17 mouse cellular contexts compared by ENCODE assay signal in genomic region chr5:108667370-108667769, GRCm38 (mm10). TPM values are rescaled to one million over a fixed set of nuclear protein-coding genes. Genes with fewer than 3 reads are reported as not detected.
"Had no signal": no experiment of that assay in that cellular context is flagged by ENCODE, and none has a peak within 500 bp of the region (broad histone marks: within the 10 kb centered on the region; RNA-seq: fewer than 3 reads in every experiment).

No protein-coding gene starts in this region.

- H3K27me3 ChIP-seq: neural tube, embryonic 15.5 days; stomach, embryonic 15.5 days had no signal

- H3K9ac ChIP-seq: neural tube, embryonic 15.5 days; stomach, embryonic 15.5 days had no signal

- H3K27ac ChIP-seq: neural tube, embryonic 15.5 days; stomach, embryonic 15.5 days; stomach, postnatal 0 days had no signal

- H3K9me3 ChIP-seq: neural tube, embryonic 15.5 days; stomach, embryonic 15.5 days had no signal

- H3K4me2 ChIP-seq: stomach, embryonic 15.5 days had no signal

- DNase-seq: retina, postnatal 1 day; right cerebral cortex, adult 18-20 months; right cerebral cortex, postnatal 14 days; right cerebral cortex, postnatal 25 days; right cerebral cortex, postnatal 4 days; spleen, adult 18-20 months; thymus, adult 18-20 months; thymus, adult 2 months; thymus, postnatal 14 days; thymus, postnatal 25 days; thymus, postnatal 36 days; thymus, postnatal 4 days had no signal

- H3K4me3 ChIP-seq: neural tube, embryonic 15.5 days; stomach, embryonic 15.5 days had no signal

RNA-seq across cellular contexts. Expression of gene Slc26a1, which starts 8.0 kb away (rescaled TPM):
- total RNA-seq: neutrophil, adult 5-6 weeks had no signal
- polyA plus RNA-seq: small intestine, adult 2 months had no signal
